Mouse (Mus musculus) midbrain, embryonic 14.5 days (tissue): ENCODE measurements around the gene 1110017D15Rik. TPM values are rescaled to one million over a fixed set of nuclear protein-coding genes. Genes with fewer than 3 reads are reported as not detected.

Experiments used
- ATAC-seq: fragments of 200-750 bp; cut with Nextera tagmentation; 2 replicates; pipeline ENCODE4 v1.8.0; 2017; ENCODE audit warnings: moderate number of reproducible peaks, moderate library complexity; ENCODE audit not compliant: low FRiP score, low TSS enrichment
- DNase-seq: peaks from one replicate; pipeline ENCODE4 v3.0.0-alpha.2; 2015
- H3K27ac ChIP-seq: fragments of 300-500 bp; sonication (generic); replicated peaks from 2 replicates; pipeline ENCODE4 v1.5.1; 2014; ENCODE audit warnings: mild to moderate bottlenecking, low read depth, low read length, moderate library complexity
- H3K27me3 ChIP-seq: fragments of 300-500 bp; sonication (generic); 2 replicates; pipeline ENCODE4 v1.6.1; 2014; ENCODE audit warnings: low read length, control low read depth, mixed read lengths; ENCODE audit not compliant: control insufficient read depth, insufficient read depth
- H3K36me3 ChIP-seq: fragments of 300-500 bp; sonication (generic); 2 replicates; pipeline ENCODE4 v1.6.1; 2014; ENCODE audit warnings: low read length, control low read depth; ENCODE audit not compliant: control insufficient read depth, insufficient read depth
- H3K4me1 ChIP-seq: fragments of 300-500 bp; sonication (generic); 2 replicates; pipeline ENCODE4 v1.6.1; 2014; ENCODE audit warnings: mild to moderate bottlenecking, antibody characterized with exemption, low read length, control low read depth; ENCODE audit not compliant: control insufficient read depth, insufficient read depth
- H3K4me2 ChIP-seq: fragments of 300-500 bp; sonication (generic); 2 replicates; pipeline ENCODE4 v1.6.1; 2014; ENCODE audit warnings: mild to moderate bottlenecking, low read length, moderate library complexity
- H3K4me3 ChIP-seq: fragments of 300-500 bp; sonication (generic); replicated peaks from 2 replicates; pipeline ENCODE4 v1.5.1; 2014; ENCODE audit warnings: low read depth, low read length
- H3K9ac ChIP-seq: fragments of 300-500 bp; sonication (generic); replicated peaks from 2 replicates; pipeline ENCODE4 v1.6.1; 2014; ENCODE audit warnings: mild to moderate bottlenecking, low read length, moderate library complexity
- H3K9me3 ChIP-seq: fragments of 300-500 bp; sonication (generic); 2 replicates; pipeline ENCODE4 v1.6.1; 2016; ENCODE audit warnings: low read length, control low read depth, mixed read lengths; ENCODE audit not compliant: control insufficient read depth
- WGBS: fragments of 180-500 bp; shearing (Covaris S2); extraction: QIAGEN DNeasy Blood & Tissue Kit; methylation state at CpG from one replicate; pipeline ENCODE4 v1.1.7; 2014; 5-methylcytosine and 5-hydroxymethylcytosine counted together
- polyA plus RNA-seq: library from polyadenylated mRNA; unstranded; fragments of >200 nt; fragmentation: Nextera tagmentation; extraction: Ambion mirVana; gene quantifications from 2 replicates; pipeline ENCODE4 v1.2.1, GENCODE M21; 2014

1110017D15Rik gene
- 12.9 and 13.2 TPM in 2 replicates for polyA plus RNA-seq

DNA sequence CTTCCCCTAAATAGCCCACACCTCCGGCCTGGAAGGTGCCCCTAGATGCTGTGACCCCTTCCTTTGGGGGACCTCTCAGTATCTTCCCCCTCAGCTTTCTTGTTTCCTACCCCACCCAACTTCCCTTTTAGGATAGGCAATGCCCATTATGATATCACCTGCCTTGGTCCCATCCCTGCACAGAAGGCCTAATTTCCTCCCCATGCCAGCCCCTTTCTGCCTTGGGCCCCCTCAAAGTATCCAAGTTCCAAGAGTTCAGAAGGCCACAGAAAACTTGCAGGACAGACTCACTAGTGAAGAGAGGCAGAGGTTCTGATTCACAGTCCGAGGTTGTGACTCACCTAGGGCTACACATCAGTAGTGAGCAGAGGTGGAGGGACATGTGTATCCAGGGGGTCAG, at the start of gene 1110017D15Rik:
Gene 1110017D15Rik, minus strand, starts transcription at position 101 of the 400 bp plus-strand sequence.
- Histone ChIP-seq H3K4me3 (no peak within 1 kb of the TSS), H3K27me3 (no peaks in the 10 kb centered on the region), H3K4me1 (peaks cover 9% of the 10 kb centered on the region; the same call in 1 of the 2 replicates), H3K4me2 (no peak within 1 kb of the TSS), H3K9me3 (no peaks in the 10 kb centered on the region), H3K36me3 (peaks cover 26% of the 10 kb centered on the region), H3K9ac (no peak within 1 kb of the TSS), H3K27ac (no peak within 1 kb of the TSS)
- DNase-seq: no peak
- ATAC-seq: no peak
- WGBS: 95% methylated on average over 2 of the region's 2 CpGs

DNA sequence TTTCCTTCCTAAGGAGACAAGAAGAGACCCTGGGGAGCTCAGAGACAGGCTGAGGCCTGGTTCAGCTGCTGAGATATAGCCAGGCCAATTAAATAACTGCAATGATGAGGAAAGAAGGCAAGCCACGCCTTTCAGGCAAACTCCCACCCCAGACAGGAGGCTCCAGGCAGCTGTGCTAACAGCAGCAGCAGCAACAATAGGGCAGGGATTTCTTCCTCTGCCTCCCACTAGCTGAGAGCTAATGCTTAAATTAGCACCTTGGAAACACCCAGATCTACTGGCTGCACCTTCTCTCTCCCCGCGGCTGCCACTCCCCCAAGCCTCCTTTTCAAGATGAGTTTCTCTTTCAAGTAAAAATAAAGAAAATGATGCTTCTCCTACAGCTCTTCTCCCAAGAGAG, 49.0 kb upstream of the 1110017D15Rik start:
- Histone ChIP-seq H3K9ac (no peak overlapping the region), H3K36me3 (no peaks in the 10 kb centered on the region), H3K27ac (no peak overlapping the region), H3K4me1 (peaks cover 25% of the 10 kb centered on the region), H3K4me2 (peak overlapping the region; percentile 7; the same call in 1 of the 2 replicates), H3K27me3 (no peaks in the 10 kb centered on the region), H3K4me3 (no peak overlapping the region), H3K9me3 (no peaks in the 10 kb centered on the region)
- DNase-seq (no peak), ATAC-seq (no peak)
- 11% methylated on average over 3 of the region's 3 CpGs for WGBS

DNA sequence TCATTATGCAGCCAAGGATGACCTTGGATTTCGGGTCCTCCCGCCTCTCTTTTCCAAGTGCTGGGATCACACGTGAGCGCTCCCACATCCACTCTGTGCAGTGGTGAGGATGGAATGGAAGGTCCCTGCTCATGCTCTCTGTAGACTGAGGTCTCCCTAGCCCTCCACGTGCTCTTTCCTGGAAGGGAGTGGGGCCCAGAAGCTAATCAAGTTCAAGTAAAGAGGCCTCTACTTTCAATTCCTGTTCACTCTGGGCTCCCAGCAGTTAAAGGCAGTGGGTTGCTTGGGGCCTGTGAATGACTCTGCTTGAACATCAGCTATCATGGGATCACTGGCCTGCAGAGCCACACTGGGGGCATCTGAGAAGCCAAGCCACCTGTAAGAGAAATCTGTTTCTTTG, 46.2 kb upstream of the 1110017D15Rik start:
- H3K4me1 ChIP-seq: peaks cover 25% of the 10 kb centered on the region
- H3K9ac ChIP-seq: no peak overlapping the region
- DNase-seq: no peak
- H3K36me3 ChIP-seq: no peaks in the 10 kb centered on the region
- no peak overlapping the region for H3K4me2 ChIP-seq
- WGBS: 90% methylated on average over 5 of the region's 5 CpGs
- H3K27me3 ChIP-seq: no peaks in the 10 kb centered on the region
- no peaks in the 10 kb centered on the region for H3K9me3 ChIP-seq
- no peak overlapping the region for H3K27ac ChIP-seq
- no peak for ATAC-seq
- H3K4me3 ChIP-seq: no peak overlapping the region

DNA sequence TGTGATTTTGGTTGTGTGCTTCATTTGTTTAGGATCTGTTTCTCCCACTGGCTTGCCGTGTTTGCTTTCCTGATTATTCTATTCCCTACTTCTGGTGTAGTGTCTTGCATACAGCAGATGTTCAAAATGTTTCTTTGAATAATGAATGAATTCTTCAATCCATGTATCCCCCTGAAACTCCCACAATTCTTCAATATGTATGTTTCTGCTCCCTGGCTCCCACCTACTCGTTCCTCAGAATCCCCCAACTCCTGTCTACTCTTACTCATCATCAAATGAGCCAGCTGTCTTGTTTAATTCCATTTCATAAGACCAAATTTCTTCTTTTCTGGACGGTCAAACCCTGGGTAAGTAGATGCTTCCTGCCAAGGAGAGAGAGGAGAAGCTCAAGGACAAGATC, 40.0 kb upstream of the 1110017D15Rik start:
- 62% methylated on average over 3 of the region's 3 CpGs for WGBS
- peak overlapping the region; percentile 28; the same call in 1 of the 2 replicates for H3K4me2 ChIP-seq
- ATAC-seq: no peak

DNA sequence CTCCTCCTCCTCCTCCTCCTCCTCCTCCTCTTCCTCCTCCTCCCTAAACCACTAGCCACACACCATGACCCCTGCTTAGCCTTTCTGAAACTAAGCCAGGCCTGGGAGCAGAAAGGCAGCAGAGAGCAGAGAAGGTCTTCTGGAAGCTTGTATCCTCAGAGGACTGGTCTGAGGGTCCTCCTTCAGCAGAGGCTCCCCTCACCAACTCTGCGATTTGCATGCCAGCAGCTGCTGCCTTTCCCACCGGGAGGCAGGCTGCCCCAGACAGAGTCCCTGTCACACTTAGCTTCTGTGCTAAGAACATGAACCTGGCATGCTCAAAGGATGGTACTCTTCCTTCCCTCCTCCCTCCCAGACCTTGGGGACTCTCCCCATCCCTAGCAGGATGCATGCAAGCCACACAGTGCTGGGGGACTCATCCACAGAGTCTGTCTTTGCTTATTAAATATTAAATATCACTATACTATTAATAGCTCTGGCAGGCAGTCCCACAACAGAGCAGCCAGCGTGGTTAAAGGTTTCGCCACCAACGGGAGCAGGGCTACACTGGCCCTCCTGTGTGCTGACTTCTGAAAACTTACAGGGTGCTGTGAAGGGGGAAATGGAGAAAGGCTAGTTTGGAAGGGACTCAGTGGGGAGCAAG, 39.3 kb upstream of the 1110017D15Rik start:
- 33% methylated on average over 5 of the region's 5 CpGs for WGBS
- Histone ChIP-seq H3K9me3 (no peaks in the 10 kb centered on the region), H3K4me1 (peaks cover 26% of the 10 kb centered on the region; the same call in 1 of the 2 replicates), H3K27ac (peak overlapping the region; percentile 63), H3K4me2 (peak overlapping the region; percentile 28), H3K27me3 (no peaks in the 10 kb centered on the region), H3K4me3 (no peak overlapping the region), H3K9ac (no peak overlapping the region), H3K36me3 (no peaks in the 10 kb centered on the region)
- peak; percentile 63 for ATAC-seq
- peak; percentile 30 for DNase-seq

More for the DNA sequence above, 40.0 kb upstream of the 1110017D15Rik start:
- Histone ChIP-seq H3K27me3 (no peaks in the 10 kb centered on the region), H3K27ac (peak overlapping the region; percentile 63), H3K9ac (no peak overlapping the region), H3K4me3 (no peak overlapping the region), H3K36me3 (no peaks in the 10 kb centered on the region), H3K9me3 (no peaks in the 10 kb centered on the region), H3K4me1 (peaks cover 26% of the 10 kb centered on the region; the same call in 1 of the 2 replicates)
- DNase-seq: no peak

DNA sequence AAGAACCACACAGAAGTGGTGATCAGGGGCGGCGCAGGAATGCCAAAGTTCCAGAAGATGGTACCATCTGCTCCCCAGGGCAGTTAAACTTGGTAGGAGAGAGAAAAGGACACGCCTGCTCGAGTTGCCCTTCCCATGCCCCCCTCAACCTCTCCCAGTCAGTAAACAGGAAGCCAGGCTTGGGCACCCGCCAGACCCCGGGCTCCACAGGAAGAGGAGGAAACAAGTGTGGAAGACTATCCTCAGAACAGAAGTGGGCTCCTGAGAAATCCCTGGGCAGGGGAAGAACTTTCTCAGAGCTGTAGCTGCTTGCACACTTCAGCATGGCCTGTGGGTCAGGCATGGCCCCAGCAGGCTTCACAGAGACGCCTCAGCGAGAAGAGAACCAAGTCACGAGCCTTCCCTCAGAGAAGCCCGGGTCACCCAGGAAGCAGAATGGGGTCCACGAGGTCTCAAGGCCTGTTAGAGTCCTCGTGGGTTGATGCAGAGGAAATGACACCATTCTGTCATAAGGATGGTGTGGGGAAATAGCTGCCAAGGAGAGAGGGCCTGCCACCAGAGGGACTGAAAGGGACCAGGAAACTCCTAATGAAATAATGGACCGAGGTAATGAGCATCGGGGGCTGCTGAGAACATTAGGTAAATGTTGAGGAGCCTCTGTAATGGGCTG, 38.0 kb upstream of the 1110017D15Rik start:
- Histone ChIP-seq H3K4me2 (no peak overlapping the region), H3K27ac (no peak overlapping the region), H3K4me3 (no peak overlapping the region), H3K4me1 (peaks cover 26% of the 10 kb centered on the region; the same call in 1 of the 2 replicates), H3K27me3 (no peaks in the 10 kb centered on the region), H3K9ac (no peak overlapping the region), H3K9me3 (no peaks in the 10 kb centered on the region), H3K36me3 (no peaks in the 10 kb centered on the region)
- WGBS: 90% methylated on average over 14 of the region's 14 CpGs
- ATAC-seq (no peak), DNase-seq (no peak)

DNA sequence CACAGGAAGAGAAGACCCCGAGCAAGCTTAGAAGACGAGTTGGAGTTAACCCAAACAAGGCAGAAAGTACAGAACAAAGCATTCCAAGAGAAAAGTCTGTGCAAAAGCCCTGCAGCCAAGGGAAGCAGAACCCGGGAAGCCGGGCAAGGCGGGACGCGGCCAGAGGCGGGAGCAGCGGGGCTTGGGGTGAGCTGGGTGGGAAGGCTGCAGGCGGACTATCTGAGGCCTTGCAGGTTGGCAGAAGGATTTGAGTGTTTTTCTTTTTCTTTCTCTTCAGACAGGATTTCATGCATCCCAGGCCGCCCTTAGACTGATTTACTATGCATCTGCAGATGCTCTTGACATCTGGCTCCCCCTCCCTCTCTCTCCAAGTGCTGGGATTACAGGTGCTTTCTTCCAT, 36.0 kb upstream of the 1110017D15Rik start:
- Histone ChIP-seq H3K36me3 (no peaks in the 10 kb centered on the region), H3K27me3 (no peaks in the 10 kb centered on the region), H3K4me2 (no peak overlapping the region), H3K4me1 (peaks cover 28% of the 10 kb centered on the region; the same call in 1 of the 2 replicates), H3K27ac (no peak overlapping the region), H3K9me3 (no peaks in the 10 kb centered on the region), H3K9ac (no peak overlapping the region), H3K4me3 (no peak overlapping the region)
- ATAC-seq (no peak), DNase-seq (no peak)
- WGBS: 69% methylated on average over 11 of the region's 11 CpGs

DNA sequence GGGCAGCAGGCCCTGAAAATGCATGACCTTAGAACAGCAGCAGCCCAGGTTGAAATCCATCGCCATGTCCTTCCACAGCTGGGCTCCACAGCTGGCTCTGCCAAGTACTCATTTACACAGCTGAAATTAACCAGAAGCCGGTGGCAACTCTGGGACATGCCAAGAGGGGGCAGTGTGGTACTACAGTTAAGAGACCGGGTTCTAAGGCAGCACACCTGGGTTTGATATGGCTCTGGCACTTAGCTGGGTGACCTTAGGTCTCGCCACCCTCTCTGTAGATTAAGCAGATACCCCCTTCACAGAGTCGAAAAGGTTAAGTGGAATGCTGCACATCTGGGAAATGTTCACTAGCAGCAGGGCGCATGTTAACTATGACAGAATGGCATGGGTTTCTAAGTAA, 35.4 kb upstream of the 1110017D15Rik start:
- Histone ChIP-seq H3K36me3 (no peaks in the 10 kb centered on the region), H3K27me3 (no peaks in the 10 kb centered on the region), H3K4me3 (no peak overlapping the region), H3K9me3 (no peaks in the 10 kb centered on the region), H3K4me1 (peaks cover 22% of the 10 kb centered on the region; the same call in 1 of the 2 replicates), H3K27ac (no peak overlapping the region), H3K9ac (no peak overlapping the region), H3K4me2 (no peak overlapping the region)
- WGBS: 42% methylated on average over 6 of the region's 6 CpGs
- peak; percentile 53; the same call in 1 of the 2 replicates for ATAC-seq
- peak; percentile 86 for DNase-seq
